Mouse (Mus musculus): ENCODE results near the gene Cfap221. TPM values are rescaled to one million over a fixed set of nuclear protein-coding genes. Genes with fewer than 3 reads are reported as not detected.

Cfap221 gene
- total and polyA plus RNA-seq, 2 experiments from 2014 or later = 0.55 to 0.63 TPM

DNA sequence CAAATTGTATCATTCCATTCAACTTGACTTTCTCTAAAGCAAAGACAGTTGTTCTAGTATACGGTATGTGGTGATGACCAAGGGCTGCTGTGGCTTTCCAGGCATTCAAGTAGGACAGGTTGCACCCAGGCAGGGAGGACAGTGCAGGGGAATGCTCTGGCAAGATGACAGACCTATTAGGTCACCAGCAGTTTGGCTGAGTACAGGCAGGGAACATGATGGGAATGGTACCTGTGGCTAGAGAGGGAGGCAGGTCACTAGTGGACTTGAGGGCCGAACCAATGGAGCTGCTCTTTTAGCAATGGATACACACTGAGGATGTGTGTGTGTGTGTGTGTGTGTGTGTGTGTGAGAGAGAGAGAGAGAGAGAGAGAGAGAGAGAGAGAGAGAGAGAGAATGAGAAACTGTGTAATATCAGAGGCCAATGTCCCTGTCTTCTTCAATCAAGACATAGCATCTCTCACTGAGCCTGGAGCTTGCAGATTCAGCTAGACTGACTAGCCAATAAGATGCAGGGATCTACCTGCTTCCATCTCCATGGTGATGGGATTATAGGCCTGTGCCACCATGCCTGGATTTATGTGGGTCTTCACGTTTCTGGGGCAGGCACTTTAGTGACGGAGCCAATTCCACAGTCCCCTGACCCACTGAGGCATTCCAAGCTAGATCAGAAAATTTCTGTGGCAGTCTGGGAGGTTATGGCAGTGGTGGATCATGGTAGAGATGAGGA is 65.4 kb downstream of the Cfap221 start:
- ATAC-seq (ENCODE audit: low FRiP score) = peak; percentile 78
- H3K27ac ChIP-seq (ENCODE audit: low read depth, low read length) = no peak overlapping the region
- no peak for TF ChIP-seq CTCF (IDR thresholded peaks at IDR 0.05)
- H3K36me3 ChIP-seq (ENCODE audit: insufficient read depth, low read length) = no peaks in the 10 kb centered on the region
- H3K4me2 ChIP-seq (ENCODE audit: low read depth, low read length, poor library complexity, severe bottlenecking) = no peak overlapping the region
- peak; percentile 22 for DNase-seq (ENCODE audit: low spot score)
- no peaks in the 10 kb centered on the region for H3K4me1 ChIP-seq (ENCODE audit: insufficient read depth, low read length)
- WGBS = 73% methylated on average over 4 of the region's 4 CpGs
- H3K27me3 ChIP-seq (ENCODE audit: insufficient read depth, low read length) = no peaks in the 10 kb centered on the region
- no peak overlapping the region for H3K4me3 ChIP-seq (ENCODE audit: low read depth, low read length)
- no peak overlapping the region for H3K9ac ChIP-seq (replicated peaks; ENCODE audit: low read length, poor library complexity, severe bottlenecking)
- no peaks in the 10 kb centered on the region for H3K9me3 ChIP-seq (ENCODE audit: low read length)

DNA sequence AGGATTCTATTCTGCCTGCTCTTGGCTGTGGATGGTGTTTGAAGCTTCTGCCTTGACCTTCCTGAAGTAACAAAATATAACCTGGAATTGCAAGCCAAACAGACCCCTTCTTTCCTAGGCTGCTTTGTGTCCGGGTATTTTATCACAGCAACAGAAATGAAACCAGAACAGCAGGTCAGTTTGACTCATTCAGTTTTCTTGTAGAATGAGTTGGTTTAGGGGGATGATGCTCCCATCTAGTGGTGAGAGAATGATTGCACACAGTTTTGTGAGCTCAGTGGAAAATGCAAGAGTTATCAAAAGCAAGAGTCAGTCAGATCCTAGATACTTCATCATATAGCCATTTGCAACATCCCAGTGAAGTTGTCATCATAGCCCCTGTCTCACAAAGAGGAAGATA is 67.3 kb downstream of the Cfap221 start:
- Histone ChIP-seq H3K4me3 (ENCODE audit: low read depth, low read length) (no peak overlapping the region), H3K36me3 (ENCODE audit: insufficient read depth, low read length) (no peaks in the 10 kb centered on the region), H3K4me1 (ENCODE audit: insufficient read depth, low read length) (no peaks in the 10 kb centered on the region), H3K27me3 (ENCODE audit: insufficient read depth, low read length) (no peaks in the 10 kb centered on the region), H3K27ac (ENCODE audit: low read depth, low read length) (no peak overlapping the region), H3K9ac (replicated peaks; ENCODE audit: low read length, poor library complexity, severe bottlenecking) (no peak overlapping the region), H3K9me3 (ENCODE audit: low read length) (no peaks in the 10 kb centered on the region), H3K4me2 (ENCODE audit: low read depth, low read length, poor library complexity, severe bottlenecking) (no peak overlapping the region)
- WGBS = 46% methylated on average over 1 of the region's 1 CpGs
- DNase-seq (ENCODE audit: low spot score) = peak; percentile 80
- TF ChIP-seq CTCF (IDR thresholded peaks at IDR 0.05) = peak; percentile 92
- no peak for ATAC-seq (ENCODE audit: low FRiP score)

DNA sequence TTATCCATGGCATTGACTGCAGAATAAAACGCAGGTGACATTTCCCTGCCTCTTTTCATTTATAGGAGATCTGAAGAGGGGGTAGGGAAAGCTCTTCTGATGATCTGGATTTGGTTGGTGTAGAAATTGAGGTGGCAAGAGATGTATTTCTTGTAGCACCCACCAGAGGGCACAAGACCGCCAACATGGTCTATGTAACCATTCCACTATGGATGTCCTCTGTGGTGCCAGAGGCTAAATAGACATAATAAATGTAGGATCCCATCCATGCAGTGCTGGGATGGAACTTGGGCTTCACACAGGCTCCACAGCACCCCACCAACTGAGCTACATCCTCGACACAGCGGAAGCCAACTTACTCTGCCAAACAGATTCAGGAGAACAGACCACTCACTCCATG is 77.7 kb downstream of the Cfap221 start:
- no peaks in the 10 kb centered on the region for H3K27me3 ChIP-seq (ENCODE audit: insufficient read depth, low read length)
- no peaks in the 10 kb centered on the region for H3K4me1 ChIP-seq (ENCODE audit: insufficient read depth, low read length)
- TF ChIP-seq CTCF (IDR thresholded peaks at IDR 0.05) = peak; percentile 57
- H3K4me2 ChIP-seq (ENCODE audit: low read depth, low read length, poor library complexity, severe bottlenecking) = no peak overlapping the region
- 56% methylated on average over 4 of the region's 4 CpGs for WGBS
- H3K9me3 ChIP-seq (ENCODE audit: low read length) = no peaks in the 10 kb centered on the region
- no peak overlapping the region for H3K27ac ChIP-seq (ENCODE audit: low read depth, low read length)
- no peaks in the 10 kb centered on the region for H3K36me3 ChIP-seq (ENCODE audit: insufficient read depth, low read length)
- no peak overlapping the region for H3K9ac ChIP-seq (replicated peaks; ENCODE audit: low read length, poor library complexity, severe bottlenecking)
- ATAC-seq (ENCODE audit: low FRiP score) (no peak), DNase-seq (ENCODE audit: low spot score) (no peak)
- no peak overlapping the region for H3K4me3 ChIP-seq (ENCODE audit: low read depth, low read length)

DNA sequence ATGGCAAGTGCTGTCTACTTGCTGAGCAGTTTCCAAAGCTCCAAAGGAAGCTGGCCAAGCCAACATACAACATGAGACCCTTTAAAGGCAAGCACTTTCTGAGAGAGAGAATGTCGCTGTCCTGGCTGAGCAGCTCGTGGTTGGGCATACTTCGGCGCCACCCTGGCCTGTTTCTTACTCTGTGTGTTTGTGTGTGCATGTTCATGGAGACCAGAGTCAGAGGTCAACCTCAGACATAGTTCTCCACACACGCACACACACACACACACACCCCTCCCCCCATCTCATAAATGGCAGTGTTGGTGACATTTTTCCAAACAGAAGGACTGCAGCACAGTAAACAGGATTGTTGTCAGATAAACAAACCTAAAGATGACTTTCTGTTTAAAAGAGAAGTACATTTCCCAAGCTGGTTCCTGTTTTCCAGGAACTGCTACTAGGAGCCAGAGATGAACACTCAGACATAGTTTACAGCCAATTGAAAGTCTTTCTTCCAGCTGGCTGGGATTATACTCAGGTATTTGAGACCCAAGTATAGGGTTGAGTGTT is 80.1 kb downstream of the Cfap221 start:
- Histone ChIP-seq H3K4me2 (ENCODE audit: low read depth, low read length, poor library complexity, severe bottlenecking) (no peak overlapping the region), H3K27me3 (ENCODE audit: insufficient read depth, low read length) (no peaks in the 10 kb centered on the region), H3K36me3 (ENCODE audit: insufficient read depth, low read length) (no peaks in the 10 kb centered on the region), H3K9ac (replicated peaks; ENCODE audit: low read length, poor library complexity, severe bottlenecking) (no peak overlapping the region), H3K4me3 (ENCODE audit: low read depth, low read length) (no peak overlapping the region), H3K9me3 (ENCODE audit: low read length) (no peaks in the 10 kb centered on the region), H3K27ac (ENCODE audit: low read depth, low read length) (no peak overlapping the region), H3K4me1 (ENCODE audit: insufficient read depth, low read length) (0 out of 2 replicates have a peak, but pooled peaks cover 3% of the 10 kb centered on the region)
- DNase-seq (ENCODE audit: low spot score) (no peak), ATAC-seq (ENCODE audit: low FRiP score) (no peak)
- no peak for TF ChIP-seq CTCF (IDR thresholded peaks at IDR 0.05)
- WGBS = 90% methylated on average over 5 of the region's 5 CpGs

DNA sequence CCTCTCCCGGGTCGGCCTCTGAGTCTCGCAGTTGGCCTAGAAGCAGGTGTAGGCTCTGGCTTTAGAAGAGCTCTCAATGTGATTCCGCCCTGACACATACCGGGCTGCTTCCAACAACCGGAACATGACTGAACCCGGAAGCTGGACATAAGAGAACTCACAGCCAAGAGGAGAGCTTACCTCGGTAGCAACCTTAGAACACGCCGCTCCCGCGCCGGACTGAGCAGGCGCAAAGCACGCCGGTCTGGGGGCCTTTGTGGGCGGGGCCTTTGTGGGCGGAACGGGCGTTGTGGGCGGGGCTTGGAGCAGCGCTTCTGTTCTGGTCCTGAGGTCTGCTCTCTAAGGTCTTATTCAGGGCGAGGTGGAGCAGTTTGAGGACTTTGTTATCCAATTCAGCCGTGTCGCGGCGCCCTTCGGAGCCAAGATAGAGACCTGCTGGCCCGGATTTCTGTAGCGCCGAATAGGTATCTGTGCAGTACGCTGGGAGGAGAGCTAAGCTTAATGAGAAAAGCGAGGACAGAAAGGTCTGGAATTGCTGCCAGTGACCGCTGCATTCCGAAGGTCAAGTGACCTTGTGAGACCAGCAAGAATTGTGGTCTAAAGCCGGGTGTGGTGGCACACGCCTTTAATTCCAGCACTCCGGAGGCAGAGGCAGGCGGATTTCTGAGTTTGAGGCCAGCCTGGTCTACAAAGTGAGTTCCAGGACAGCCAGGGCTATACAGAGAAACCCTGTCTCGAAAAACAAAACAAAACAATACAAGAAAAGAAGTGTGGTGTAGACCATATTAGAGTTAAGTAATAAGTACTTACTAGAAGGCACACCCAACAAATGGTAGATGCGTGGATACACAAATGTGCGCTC is 83.8 kb downstream of the Cfap221 start, which contains the start of gene Tmem177:
Gene Tmem177, minus strand, starts transcription at position 256 of the 862 bp plus-strand sequence.
- H3K4me2 ChIP-seq (ENCODE audit: low read depth, low read length, poor library complexity, severe bottlenecking) = peak within 1 kb of the TSS; percentile 57
- H3K9me3 ChIP-seq (ENCODE audit: low read length) = no peaks in the 10 kb centered on the region
- peak; percentile 91 for DNase-seq (ENCODE audit: low spot score)
- H3K36me3 ChIP-seq (ENCODE audit: insufficient read depth, low read length) = 0 out of 2 replicates have a peak, but pooled peaks cover 4% of the 10 kb centered on the region
- H3K4me1 ChIP-seq (ENCODE audit: insufficient read depth, low read length) = 0 out of 2 replicates have a peak, but pooled peaks cover 3% of the 10 kb centered on the region
- peak within 1 kb of the TSS; percentile 52 for H3K4me3 ChIP-seq (ENCODE audit: low read depth, low read length)
- TF ChIP-seq CTCF (IDR thresholded peaks at IDR 0.05) = no peak
- ATAC-seq (ENCODE audit: low FRiP score) = peak; percentile 92
- 9% methylated on average over 41 of the region's 42 CpGs for WGBS
- peak within 1 kb of the TSS; percentile 60 for H3K9ac ChIP-seq (replicated peaks; ENCODE audit: low read length, poor library complexity, severe bottlenecking)
- no peaks in the 10 kb centered on the region for H3K27me3 ChIP-seq (ENCODE audit: insufficient read depth, low read length)
- peak within 1 kb of the TSS; percentile 59; the same call in 1 of the 2 replicates for H3K27ac ChIP-seq (ENCODE audit: low read depth, low read length)
